Mouse (Mus musculus) fibroblast of lung, adult 2 months (primary cell): ENCODE data around the gene Gfi1b.

Experiments
- DNase-seq: peaks from one replicate; pipeline ENCODE4 v3.0.0-alpha.2; 2011; ENCODE audit warnings: low read depth

Gfi1b gene

DNA sequence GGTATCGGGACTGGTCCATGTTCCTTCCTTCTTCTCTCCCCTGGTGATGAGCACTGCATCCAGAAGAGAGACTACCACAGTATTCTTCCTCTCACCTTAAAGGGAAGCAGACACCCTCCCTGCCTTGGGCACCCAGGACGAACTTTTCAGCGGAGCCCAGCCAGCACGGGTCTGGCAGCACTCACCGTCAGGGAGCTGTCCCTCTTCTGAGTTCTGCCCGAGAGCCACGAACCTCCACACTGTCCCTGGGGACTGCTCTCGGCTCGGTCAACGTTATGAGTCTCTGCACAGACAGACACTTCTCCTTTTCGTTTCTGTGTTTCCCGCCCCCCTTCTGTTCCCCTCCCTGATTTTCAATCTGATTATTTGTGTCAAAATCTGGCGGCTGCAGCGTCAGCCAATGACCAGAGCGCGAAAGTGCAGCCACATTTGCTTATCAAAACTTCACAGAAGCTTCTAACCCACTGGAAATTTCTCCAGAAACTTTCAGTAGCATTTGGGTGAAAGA, at the start of gene Gfi1b:
Gfi1b (minus strand) TSS at position 319 of the 508 bp plus-strand sequence.
- DNase-seq = no peak

DNA sequence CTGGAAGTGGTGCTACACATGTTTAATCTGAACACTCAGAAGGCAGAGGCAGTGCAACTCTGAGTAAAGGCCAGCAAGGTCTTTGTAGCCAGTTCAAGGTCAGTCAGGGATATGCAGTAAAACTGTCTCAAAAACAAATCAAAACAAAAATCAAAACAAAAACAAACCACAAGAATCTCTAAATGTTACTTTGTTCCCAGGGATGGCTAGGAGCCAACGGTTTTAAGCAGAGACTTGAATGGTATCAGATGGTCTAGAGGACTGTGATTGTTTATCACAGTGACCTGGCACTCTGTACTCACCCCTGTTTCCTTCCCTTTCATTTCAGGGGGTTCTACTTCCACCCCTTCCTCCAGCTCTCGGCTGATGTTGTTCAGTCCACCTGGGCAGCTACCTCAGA, 49.7 kb upstream of the Gfi1b start:
- DNase-seq = no peak

DNA sequence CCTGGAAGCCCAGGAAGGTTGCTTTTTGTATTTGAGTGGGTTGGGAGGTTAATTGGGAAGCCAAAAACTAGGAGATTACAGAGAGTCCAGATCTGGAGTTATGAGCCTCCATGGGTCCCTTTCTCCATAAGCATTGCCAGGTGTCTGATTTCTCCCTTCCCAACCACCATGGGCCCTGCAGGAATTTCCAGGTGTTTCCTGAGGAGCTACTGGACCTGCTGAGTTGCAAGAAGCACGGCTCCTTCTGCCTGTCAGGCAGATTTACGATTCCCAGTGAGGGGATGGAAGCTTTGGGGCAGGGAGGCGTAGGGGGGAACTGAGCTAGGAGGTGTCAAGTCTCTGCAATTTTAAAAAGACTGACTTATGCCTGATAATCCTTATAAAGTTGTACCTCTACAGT, 44.0 kb upstream of the Gfi1b start:
- DNase-seq = no peak

DNA sequence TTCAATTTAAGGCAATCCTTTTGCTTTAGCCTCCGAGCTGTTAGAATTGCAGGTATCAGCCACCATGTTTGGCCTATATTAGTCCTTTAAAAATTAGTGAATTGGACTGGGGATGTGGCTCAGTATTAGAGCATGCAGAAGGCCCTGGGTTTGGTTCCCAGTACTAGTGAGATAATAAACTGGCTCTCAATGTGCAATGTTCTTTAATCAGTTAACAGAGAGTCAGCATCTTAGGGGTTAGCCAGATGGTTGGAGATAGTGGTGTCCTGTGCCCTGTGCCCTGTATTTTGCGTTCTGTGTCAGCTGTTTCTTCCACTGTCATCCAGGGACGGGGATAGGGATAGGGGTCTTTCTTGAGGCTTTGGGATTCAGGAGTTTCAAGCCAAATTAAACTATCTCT, 41.1 kb upstream of the Gfi1b start:
- no peak for DNase-seq

DNA sequence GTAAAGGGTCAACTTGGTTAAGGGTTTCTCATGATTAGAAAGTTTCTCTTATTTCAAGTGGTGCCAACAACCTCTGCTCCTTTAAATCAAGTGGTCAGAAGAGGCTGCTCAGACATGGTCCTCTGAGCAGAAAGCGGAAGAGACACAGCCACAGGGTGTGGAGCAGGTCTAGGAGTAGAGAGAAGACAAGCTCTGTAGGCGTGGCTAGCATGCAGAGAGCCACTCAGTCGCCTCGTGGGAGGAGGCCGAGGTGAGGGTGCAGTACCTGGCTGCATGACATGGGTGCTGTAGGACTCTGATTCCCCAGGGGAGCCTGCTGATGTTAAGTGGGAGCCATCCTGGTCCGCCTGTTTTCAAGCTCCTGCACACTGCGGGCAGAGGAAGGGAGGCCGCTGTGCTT, 34.4 kb upstream of the Gfi1b start:
- DNase-seq = no peak

DNA sequence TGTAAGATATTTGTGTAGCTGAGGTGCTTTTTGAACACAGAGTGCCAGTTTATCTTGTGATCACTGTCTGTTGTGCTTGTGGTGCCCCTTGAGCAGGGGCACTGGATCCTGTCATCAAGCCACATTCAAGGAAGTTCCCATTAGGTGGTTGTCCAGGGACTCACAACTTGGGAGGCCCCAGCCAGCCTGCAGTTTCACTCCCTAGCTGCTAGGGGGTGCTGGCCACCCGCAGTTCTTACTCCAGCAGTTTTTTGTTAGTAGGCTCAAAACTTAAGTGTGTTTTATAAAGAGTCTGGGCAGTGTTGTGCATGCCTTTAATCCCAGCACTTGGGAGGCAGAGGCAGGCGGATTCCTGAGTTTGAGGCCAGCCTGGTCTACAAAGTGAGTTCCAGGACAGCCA, 32.5 kb upstream of the Gfi1b start:
- DNase-seq = no peak

DNA sequence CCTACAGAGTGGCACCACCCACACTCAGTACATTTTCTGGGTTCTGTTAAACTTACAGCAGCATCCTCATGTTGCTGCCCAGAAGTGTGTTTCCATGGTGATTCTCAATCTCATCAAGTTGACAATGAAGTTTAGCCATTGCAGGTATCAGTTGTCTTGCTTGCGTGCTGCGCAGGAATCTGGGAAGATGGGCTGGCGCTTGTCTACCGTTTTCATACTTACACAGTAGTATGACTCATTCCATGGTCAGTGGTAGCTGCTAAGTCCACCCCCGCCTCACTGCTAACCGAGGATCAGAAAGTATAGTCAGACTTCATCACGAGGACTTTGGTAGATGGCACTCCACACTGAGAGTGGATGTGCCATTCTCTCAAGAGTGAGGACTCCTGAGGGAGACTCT, 31.6 kb upstream of the Gfi1b start:
- no peak for DNase-seq

DNA sequence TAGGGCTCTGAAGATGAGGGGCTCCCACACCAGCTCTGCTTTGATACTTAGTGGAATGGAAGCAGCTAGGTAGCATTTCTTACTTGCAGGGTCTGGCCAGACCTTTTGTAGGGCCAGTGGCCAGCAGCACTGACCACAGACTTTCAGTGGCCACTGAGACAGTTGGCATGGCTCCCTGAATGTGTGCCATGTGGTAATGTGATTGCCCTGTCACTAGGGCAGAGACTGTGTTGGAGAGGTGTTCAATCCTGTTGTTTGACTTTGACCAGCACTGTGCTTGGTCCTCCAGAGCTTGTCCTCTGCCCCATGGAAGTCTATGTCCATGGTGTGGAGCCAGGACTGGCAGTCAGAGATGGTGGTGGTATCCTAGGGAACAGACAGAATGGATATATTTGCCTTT, 28.7 kb upstream of the Gfi1b start:
- no peak for DNase-seq

DNA sequence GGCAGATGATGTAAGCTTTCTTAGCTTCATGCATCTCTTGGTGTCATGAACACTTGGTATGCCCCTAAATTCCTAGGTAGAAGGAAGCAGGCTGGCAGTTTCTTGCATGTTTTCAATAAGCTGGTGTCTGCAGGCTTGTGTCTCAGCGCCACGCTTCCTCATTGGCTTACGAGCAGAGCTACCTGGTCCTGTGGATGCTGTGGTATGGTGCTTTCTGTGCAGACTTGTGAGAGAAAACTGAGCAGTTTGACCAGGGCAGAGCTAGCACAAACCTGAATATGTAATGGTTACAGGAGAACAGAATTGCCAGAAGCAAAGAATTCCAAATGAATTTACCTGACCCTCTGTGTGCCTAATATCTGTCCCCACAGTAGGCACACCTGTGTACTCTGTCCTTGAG, 21.3 kb upstream of the Gfi1b start:
- no peak for DNase-seq

DNA sequence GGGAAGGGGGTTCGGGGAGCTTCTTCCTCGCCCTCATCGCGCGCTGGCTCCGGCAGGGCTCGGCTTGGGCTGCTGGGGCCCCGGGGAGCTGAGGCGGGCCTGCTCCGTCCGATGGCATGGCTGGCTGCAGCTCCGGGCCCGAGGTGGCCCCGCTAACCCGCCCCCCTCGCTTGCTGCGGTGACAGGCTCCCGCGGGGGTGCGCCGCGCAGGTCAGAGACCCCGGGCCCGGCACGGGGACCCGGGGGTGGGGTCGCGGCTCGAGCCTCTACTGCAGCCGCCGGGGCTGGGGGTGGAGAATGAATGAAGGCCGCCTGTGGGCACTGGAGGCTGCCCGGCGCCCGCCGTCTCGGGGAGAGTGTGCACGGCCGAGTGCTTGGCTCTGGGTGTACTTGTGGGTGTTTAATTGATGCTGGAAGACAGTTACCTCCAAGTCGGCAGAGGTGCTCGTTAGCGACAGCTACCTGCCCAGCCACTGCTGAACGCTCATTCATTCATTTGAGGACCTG, 19.7 kb upstream of the Gfi1b start:
- DNase-seq = no peak

DNA sequence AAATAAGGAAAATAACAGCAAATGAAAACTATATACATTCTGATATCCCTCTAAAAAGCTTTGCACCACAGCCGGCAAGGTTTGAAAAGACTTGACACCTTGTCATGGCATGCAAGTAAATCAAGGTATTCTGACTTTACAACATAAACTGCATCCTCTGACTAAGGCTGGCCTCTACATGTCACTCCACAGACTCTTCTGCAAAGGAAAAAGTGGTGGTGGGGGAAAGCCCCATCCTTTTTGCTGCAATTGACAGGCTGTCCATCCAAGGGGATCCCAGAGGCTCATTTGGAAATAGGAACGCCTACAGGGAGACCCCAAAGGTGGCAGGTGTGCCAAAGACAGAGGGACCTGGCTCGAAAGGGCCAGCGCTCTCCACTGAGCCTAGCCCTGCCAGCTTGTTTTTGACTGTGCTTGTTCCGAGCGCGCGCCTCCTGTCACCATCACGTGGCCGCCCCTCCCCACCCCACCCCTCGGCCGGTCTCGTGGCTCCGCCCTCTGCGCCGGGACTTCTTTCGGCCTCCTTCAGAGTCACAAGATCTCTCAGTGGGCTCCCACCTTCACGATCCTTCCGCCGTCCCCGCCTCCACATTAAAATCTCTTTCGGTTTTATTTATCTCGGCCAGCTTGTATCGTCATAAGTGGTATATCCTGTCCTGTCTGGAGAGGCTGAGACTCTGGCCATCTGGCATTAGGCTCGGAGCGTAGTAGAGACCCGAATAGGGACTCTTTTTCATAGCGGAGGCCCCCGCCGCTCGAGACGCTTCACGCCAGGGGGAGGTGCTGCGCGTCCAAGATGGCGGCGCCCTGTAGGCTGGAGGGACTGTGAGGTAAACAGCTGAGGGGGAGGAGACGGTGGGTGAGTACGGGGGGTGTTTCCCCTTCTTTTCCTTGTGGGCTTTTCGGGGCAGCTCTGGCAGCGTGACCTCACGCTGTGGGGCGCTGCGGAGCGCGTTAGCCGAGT, 19.0 kb upstream of the Gfi1b start, which contains the start of gene Tsc1:
Tsc1 (plus strand) TSS at position 768 of the 964 bp plus-strand sequence.
- DNase-seq = peak; percentile 92

DNA sequence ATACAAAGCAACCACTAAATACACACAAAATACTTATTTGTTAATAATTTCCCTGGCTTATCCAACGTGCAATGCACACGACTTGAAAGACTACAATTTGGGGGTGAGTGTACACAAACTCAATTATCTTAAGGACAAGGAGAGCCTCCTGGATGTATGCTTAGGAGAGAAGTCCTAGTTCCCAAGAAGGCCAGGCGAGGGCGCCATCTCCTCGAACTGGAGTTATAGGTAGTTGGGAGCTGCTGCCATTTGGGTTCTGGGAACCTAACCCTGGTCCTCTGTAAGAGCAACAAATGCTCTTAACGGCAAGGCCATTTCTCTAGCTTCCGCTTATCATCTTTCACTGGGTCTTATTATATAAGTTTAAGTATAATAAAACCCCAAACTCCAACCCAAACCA, 18.0 kb upstream of the Gfi1b start:
- DNase-seq = no peak

DNA sequence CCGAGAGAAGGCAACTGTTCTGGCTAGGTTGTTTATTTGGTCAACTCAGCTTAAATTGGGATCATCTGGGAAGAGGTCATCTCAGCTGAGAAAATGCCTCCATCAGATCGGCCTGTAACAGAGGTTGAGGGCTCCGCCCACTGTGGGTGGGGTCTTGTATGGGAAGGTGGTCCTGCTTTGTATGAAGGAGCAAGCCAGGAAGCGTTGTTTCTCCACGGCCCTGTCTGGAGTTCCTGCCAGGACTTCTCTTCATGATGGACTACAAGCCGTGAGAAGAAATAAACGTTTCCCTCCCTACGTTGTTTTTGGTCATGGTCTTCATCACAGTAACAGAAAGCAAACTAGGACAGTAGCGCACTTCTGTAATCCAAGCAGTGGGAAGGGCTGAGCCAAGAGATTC, 17.1 kb upstream of the Gfi1b start:
- DNase-seq = no peak

DNA sequence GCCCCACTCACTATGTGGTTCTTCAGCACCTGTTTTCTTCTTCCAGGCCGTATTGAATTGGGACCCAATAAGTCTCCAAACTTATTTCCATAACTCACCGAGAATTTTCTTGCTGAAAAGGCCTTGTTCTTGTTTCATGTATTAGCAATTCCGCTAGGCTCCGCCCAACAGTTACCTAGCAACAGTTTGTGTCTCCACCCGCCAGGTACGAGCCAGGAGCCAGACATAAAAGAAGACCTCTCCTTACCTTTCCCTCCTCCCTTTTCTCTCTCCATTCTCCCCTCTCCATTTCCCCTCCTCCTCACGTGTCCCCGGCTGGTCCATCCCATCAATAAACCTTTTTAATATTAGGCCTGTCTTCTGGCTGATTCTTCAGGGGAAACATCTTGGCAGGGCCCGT, 16.6 kb upstream of the Gfi1b start:
- no peak for DNase-seq

DNA sequence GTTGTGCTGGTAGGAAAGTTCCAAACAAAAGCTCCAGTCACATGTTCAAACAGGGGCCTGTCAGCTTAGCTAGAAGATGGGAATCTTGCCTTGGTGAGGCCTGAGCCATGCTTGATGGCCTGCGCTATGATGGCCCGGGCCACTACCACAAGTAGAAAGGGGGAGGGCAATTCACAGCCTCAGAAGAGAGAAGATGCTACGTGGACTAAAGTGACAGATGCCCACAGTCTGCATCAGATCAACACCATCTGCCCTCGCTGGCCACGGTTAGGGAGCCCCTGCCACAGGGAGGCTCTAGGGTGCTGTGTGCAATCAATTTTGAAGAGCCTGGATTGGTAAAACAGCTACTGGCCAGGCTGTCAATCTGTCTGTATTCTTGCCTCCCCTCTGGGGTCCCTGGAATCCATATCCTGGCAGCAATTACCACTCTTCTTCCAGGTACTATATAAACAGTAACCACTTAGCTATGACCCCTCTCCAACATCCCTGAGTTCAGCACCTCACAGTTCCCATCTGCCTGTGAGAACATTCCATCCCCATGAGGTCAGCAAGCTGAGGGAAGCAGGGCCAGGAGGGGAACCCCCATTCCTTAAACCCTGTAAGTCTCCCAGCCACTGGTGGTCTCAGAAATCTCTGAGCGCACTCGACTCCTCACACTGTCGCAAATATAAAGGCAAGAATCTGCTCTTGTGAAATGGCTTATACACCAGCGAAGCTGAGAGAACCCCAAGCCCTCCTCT, 15.5 kb upstream of the Gfi1b start:
- DNase-seq = no peak

DNA sequence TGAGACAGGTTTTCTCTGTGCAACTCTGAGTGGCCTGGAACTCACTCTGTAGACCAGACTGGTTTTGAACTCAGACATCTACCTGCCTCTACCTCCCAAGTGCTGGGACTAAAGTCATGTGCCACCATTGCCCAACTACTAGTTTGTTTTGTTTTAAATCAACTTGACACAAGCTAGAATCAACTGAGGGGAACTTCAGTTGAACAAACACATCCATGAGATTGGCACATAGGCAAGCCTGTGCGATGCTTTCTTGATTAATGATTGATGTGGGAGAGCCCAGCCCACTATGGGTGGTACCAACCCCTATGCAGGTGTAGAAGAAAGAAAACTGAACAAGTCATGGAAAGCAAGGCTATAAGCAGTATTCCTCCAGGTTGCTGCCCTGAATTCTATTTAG, 13.4 kb upstream of the Gfi1b start:
- DNase-seq = no peak

DNA sequence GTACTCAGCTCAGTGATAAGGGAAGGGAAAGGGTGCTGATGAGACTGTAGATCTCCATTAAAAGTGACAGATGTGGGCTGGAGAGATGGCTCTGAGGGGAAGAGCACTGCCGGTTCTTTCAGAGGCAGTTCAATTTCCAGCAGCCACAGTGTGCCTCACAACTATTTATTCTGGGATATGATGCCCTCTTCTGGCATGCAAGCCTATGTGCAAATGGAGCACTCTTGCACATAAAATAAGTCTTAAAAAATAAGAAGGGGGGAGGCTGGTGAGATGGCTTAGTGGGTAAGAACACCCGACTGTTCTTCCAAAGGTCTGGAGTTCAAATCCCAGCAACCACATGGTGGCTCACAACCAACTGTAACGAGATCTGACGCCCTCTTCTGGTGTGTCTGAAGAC, 11.4 kb upstream of the Gfi1b start:
- DNase-seq = no peak

DNA sequence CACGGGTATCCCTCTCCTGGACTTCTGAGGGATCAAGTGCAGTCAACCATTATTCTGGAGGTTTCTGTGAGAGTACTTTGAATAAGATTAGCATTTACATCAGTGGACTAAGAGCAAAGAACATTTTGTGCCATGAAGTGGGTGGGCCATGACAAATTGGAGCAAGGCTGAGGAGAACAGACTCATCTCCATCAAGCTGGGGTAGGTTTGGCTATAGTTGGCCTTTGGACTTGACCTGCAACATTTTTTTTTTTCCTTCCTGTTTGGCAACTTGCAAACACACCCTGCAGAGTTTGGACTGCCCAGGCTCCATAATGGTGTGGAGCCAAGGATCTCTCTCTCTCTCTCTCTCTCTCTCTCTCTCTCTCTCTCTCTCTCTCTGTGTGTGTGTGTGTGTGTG, 10.8 kb upstream of the Gfi1b start:
- DNase-seq = no peak

DNA sequence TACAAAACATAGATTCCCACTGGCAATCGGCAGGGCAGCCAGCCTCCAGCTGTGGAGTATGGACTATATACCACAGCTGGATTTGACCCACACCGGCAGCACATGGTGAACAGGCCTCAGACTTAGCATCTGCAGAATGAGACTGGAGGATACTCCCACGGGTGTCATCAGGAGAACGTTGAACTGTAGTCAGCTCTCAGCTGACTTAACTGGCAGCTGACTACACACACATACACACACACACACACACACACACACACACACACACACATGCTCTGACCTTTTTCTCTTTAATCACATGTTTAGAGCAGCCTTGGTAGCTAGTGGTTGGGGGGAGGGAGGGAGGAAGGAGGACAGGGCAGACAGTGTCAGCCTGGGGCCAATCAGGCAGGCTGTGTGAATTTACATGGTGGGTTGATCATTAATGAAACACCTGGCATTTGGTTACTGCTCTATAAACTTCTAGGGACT, 8.2 kb upstream of the Gfi1b start:
- no peak for DNase-seq

DNA sequence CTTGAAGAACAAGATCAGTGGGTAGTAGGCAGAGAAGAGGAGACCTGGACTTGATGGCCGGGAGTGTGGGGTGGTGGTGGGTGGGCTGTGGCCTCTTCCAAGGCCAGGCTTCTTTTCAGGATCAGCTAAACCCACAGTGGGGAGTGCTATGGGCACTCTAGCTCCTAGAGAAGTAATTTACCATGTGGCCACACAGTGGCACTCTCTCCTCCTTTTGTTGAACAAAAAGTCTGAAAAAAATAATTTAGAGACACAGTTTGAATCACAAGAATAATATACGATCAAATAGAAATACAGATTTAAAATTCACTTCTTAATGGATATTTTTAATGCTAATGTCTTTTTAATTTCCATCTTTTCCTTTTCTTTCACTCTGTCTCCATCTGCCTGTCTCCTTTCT, 6.3 kb upstream of the Gfi1b start:
- no peak for DNase-seq

DNA sequence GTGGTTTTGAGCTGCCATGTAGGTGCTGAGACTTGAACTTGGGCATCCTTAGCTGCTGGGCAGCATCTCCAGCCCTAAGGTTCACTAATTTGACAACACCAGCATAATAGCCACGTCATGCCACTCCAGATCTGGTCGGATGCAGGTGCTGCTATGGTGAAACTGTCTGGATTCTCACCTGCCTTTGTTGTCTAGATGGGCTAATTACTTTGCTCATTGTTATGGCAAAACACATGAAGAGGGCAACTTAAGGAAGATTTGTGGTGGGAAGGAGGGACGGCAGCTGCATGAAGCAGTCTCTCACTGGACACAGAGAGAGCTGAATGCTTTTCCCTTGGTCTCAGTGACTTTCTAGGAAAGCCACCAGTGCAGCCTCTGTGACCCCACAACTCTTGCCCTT, 4.3 kb upstream of the Gfi1b start:
- DNase-seq = no peak

DNA sequence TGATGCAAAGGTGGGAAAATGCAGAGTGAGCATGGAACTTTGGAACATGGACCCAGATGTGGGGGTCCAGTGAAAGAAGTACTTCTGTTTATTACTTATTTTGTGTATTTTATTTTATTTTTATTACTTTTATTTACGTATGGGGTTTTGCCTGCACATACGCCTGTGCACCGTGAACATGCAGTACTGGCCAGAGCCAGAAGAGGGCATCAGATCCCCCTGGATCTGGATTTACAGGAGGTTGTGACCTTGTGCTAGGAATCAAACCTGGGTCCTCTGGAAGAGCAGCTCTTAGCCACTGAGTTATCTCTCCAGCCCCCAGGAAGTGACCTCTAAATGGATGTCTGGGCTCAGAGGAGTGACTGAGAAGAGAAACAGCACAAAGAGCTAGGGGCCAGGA, 3.1 kb upstream of the Gfi1b start:
- DNase-seq = no peak
